Mouse (Mus musculus) MEL (cell line): Measurements from ENCODE around the gene Dyrk3.

Experiments used
- CHD1 ChIP-seq: IDR thresholded peaks from 2 replicates; pipeline ENCODE4 v1.6.1; 2012; ENCODE audit warnings: low read depth, mild to moderate bottlenecking, inconsistent platforms, low read length, improper control_type of control experiment
- CTCF ChIP-seq, 3 experiments: IDR thresholded peaks in 2 of 3; conservative IDR thresholded peaks in 1 of 3; 2 replicates each; pipeline ENCODE4 v1.5.1; 2011 to 2012; ENCODE audit warnings: low read length in 3 of 3, low read depth in 2 of 3, mild to moderate bottlenecking in 2 of 3, improper control_type of control experiment in 1 of 3, inconsistent platforms in 1 of 3, mixed read lengths in 1 of 3, moderate library complexity in 1 of 3; ENCODE audit not compliant: control insufficient read depth in 1 of 3, insufficient read depth in 1 of 3, poor library complexity in 1 of 3, severe bottlenecking in 1 of 3
- E2F4 ChIP-seq: IDR thresholded peaks from 2 replicates; pipeline ENCODE4 v1.6.1; 2011; ENCODE audit warnings: low read depth, low read length, improper control_type of control experiment, borderline replicate concordance
- EP300 ChIP-seq, 2 experiments: IDR thresholded peaks; 2 replicates each; pipeline ENCODE4 v1.6.1; 2011; ENCODE audit warnings: improper control_type of control experiment in 2 of 2, low read length in 2 of 2, low read depth in 1 of 2, mild to moderate bottlenecking in 1 of 2
- JUND ChIP-seq: IDR thresholded peaks from 2 replicates; pipeline ENCODE4 v1.6.1; 2011; ENCODE audit warnings: low read depth, mild to moderate bottlenecking, improper control_type of control experiment, low read length
- MAFK ChIP-seq: IDR thresholded peaks from 2 replicates; pipeline ENCODE4 v1.6.1; 2011; ENCODE audit warnings: low read depth, mild to moderate bottlenecking, low read length, improper control_type of control experiment, borderline replicate concordance
- MEF2A ChIP-seq: IDR thresholded peaks from 2 replicates; pipeline ENCODE4 v1.6.1; 2014; ENCODE audit warnings: low read depth, mild to moderate bottlenecking, inconsistent platforms, low read length, improper control_type of control experiment; ENCODE audit not compliant: poor library complexity, insufficient replicate concordance, severe bottlenecking; ENCODE audit errors: extremely low read depth
- MYC ChIP-seq: IDR thresholded peaks from 2 replicates; pipeline ENCODE4 v1.6.1; 2011; ENCODE audit warnings: low read depth, mild to moderate bottlenecking, low read length, improper control_type of control experiment, moderate library complexity
- POLR2A ChIP-seq, 2 experiments: IDR thresholded peaks; 2 replicates each; pipeline ENCODE4 v1.6.1; 2011 to 2012; ENCODE audit warnings: low read length in 2 of 2, mild to moderate bottlenecking in 2 of 2, control low read depth in 1 of 2, improper control_type of control experiment in 1 of 2, low read depth in 1 of 2, moderate library complexity in 1 of 2; ENCODE audit not compliant: control insufficient read depth in 1 of 2, insufficient read depth in 1 of 2, poor library complexity in 1 of 2
- RAD21 ChIP-seq: IDR thresholded peaks from 2 replicates; pipeline ENCODE4 v1.6.1; 2011; ENCODE audit warnings: mild to moderate bottlenecking, low read depth, low read length, improper control_type of control experiment
- SMC3 ChIP-seq: IDR thresholded peaks from 2 replicates; pipeline ENCODE4 v1.6.1; 2011; ENCODE audit warnings: low read depth, low read length, improper control_type of control experiment
- TCF12 ChIP-seq: IDR thresholded peaks from 2 replicates; pipeline ENCODE4 v1.6.1; 2014; ENCODE audit warnings: low read depth, mild to moderate bottlenecking, inconsistent platforms, low read length, improper control_type of control experiment, moderate library complexity
- UBTF ChIP-seq: IDR thresholded peaks from 2 replicates; pipeline ENCODE4 v1.6.1; 2012; ENCODE audit warnings: low read depth, mild to moderate bottlenecking, inconsistent platforms, low read length, improper control_type of control experiment, moderate library complexity, borderline replicate concordance; ENCODE audit not compliant: insufficient read depth

DNA sequence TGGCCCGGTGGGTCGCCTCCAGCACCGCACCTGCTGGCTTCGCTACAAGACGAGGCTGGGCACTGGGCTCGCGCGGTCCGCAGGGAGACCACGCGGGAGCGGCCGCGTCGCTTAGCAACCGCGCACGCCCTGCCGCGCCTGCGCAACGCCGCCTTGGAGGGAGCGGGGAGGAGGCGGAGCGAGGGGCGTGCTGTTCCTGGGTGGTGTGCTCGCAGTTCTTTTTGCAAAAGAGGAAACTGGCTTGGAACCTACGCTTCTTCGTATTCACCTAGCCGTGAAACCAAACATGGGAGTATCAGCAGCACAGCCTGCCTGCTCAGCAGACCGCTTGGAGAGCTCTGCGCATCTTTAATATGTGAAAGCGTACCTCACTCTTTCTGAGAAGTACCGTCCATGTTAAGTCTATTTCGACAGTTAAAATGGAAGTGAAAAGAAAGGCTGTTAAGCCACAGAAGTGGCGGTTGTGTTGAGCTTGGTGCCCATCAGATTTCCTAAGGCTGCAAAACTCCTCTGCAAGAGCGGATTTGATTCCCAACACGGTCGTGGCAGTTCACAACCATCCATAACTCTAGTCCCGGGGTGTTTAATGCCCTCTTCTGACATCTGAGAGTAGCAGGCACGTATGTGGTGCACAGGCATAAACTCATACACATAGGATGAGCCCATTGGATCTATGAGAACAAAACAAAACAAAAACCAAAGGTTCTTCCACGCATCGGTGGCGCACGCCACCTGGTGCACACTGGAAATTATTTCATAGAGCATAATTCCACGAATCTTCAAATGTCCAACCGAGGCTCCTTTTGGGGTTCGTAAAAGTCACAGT lies at the start of gene Dyrk3:
- TF ChIP-seq MAFK (no peak), TCF12 (peak; percentile 46; the same call in 1 of the 2 replicates), POLR2A (IDR thresholded peaks at IDR 0.05; ENCODE audit: control insufficient read depth in 1 of 2, insufficient read depth in 1 of 2, low read depth in 1 of 2, low read length in 2 of 2, poor library complexity in 1 of 2) (peak in 1 of 2 experiments; percentile 63; a peak in 2 of 4 replicates), CTCF (IDR thresholded peaks at IDR 0.05 in 2 of 3, conservative IDR thresholded peaks at IDR 0.05 in 1 of 3; ENCODE audit: control insufficient read depth in 1 of 3, insufficient read depth in 1 of 3, low read depth in 2 of 3, low read length in 3 of 3, poor library complexity in 1 of 3, severe bottlenecking in 1 of 3) (peak in 2 of 3 experiments; percentile 34 to 43; a peak in 4 of 6 replicates), UBTF (no peak), EP300 (IDR thresholded peaks at IDR 0.05; ENCODE audit: low read depth in 1 of 2, low read length in 2 of 2) (0 out of 4 replicates have a peak, but pooled peaks of 1 of the 2 experiments have one; percentile 0), E2F4 (no peak), JUND (no peak), SMC3 (peak; percentile 44), MEF2A (no peak), CHD1 (no peak), RAD21 (peak; percentile 28), MYC (0 out of 2 replicates have a peak, but pooled peaks have one; percentile 59)
